31 mouse cellular contexts compared by ENCODE assay signal in genomic region chr4:138734105-138734504, GRCm38 (mm10). TPM values are rescaled to one million over a fixed set of nuclear protein-coding genes. Genes with fewer than 3 reads are reported as not detected.
DNase-seq lines count a peak whose midpoint lies in the region; ATAC-seq and TF ChIP-seq lines count a peak whose summit lies in the region.
"Had no signal": no experiment of that assay in that cellular context is flagged by ENCODE, and none has a peak within 500 bp of the region (broad histone marks: within the 10 kb centered on the region; RNA-seq: fewer than 3 reads in every experiment).

No protein-coding gene starts in this region.

- no peaks in the 10 kb centered on the region for H3K27me3 ChIP-seq in kidney, adult 2 months (replicated peaks; ENCODE audit: control insufficient read depth, insufficient read depth, low read length)
- H3K27me3 ChIP-seq in kidney, embryonic 15.5 days: no peaks in the 10 kb centered on the region
- H3K27me3 ChIP-seq: embryonic facial prominence, embryonic 15.5 days; heart, embryonic 13.5 days; stomach, embryonic 15.5 days had no signal

- no peak overlapping the region for H3K4me3 ChIP-seq in kidney, adult 2 months (ENCODE audit: insufficient read depth, low read depth, low read length)
- no peak overlapping the region for H3K4me3 ChIP-seq in kidney, embryonic 15.5 days (replicated peaks)
- H3K4me3 ChIP-seq: embryonic facial prominence, embryonic 15.5 days; forebrain, embryonic 12.5 days; heart, embryonic 13.5 days; midbrain, embryonic 10.5 days; stomach, embryonic 15.5 days had no signal

- H3K27ac ChIP-seq in kidney, adult 2 months (ENCODE audit: insufficient read depth, low read depth, low read length): no peak overlapping the region
- H3K27ac ChIP-seq in kidney, embryonic 15.5 days: no peak overlapping the region
- H3K27ac ChIP-seq: embryonic facial prominence, embryonic 15.5 days; forebrain, embryonic 12.5 days; heart, embryonic 13.5 days; liver, embryonic 14.5 days; midbrain, embryonic 10.5 days; stomach, embryonic 15.5 days had no signal

- no peak for ATAC-seq in kidney, embryonic 15.5 days (replicated peaks; ENCODE audit: low FRiP score)
- ATAC-seq: hindbrain, embryonic 16.5 days; midbrain, embryonic 16.5 days had no signal

- WGBS in kidney, adult 2 months: 57% methylated on average over 7 of the region's 7 CpGs
- 44% methylated on average over 7 of the region's 7 CpGs for WGBS in kidney, embryonic 15.5 days

- H3K36me3 ChIP-seq in kidney, adult 2 months (ENCODE audit: control insufficient read depth, insufficient read depth, low read length): no peaks in the 10 kb centered on the region
- no peaks in the 10 kb centered on the region for H3K36me3 ChIP-seq in kidney, embryonic 15.5 days
- H3K36me3 ChIP-seq: embryonic facial prominence, embryonic 15.5 days; forebrain, embryonic 12.5 days; heart, embryonic 13.5 days; midbrain, embryonic 10.5 days; stomach, embryonic 15.5 days had no signal

- TF ChIP-seq POLR2A in kidney, adult 2 months (IDR thresholded peaks at IDR 0.05; ENCODE audit: low read depth, low read length): no peak

- no peaks in the 10 kb centered on the region; the same call in 1 of the 2 replicates for H3K4me1 ChIP-seq in kidney, adult 2 months (ENCODE audit: control insufficient read depth, insufficient read depth, low read length)
- H3K4me1 ChIP-seq in kidney, embryonic 15.5 days: peaks cover 29% of the 10 kb centered on the region

- DNase-seq in adrenal gland, adult 2 months: peak; percentile 34
- no peak for DNase-seq in adrenal gland, adult 18-20 months (ENCODE audit: low spot score in 2 of 2)
- peak; percentile 71 for DNase-seq in kidney, adult 2 months
- DNase-seq in kidney, adult 8-10 months: peak; percentile 36 to 44
- peak; percentile 56 to 76 for DNase-seq in kidney, postnatal 25 days
- no peak for DNase-seq in cerebellum, adult 18-20 months
- DNase-seq: adrenal gland, postnatal 36 days; cerebellum, adult 2 months; cerebellum, postnatal 14 days; gastrocnemius, postnatal 10 days; heart, postnatal 10 days; layer of hippocampus, postnatal 36 days; liver; lung, adult 2 months; right cerebral cortex, postnatal 25 days had no signal

- no peak overlapping the region for H3K9ac ChIP-seq in kidney, embryonic 15.5 days
- H3K9ac ChIP-seq: embryonic facial prominence, embryonic 15.5 days; forebrain, embryonic 12.5 days; heart, embryonic 13.5 days; liver, embryonic 14.5 days; stomach, embryonic 15.5 days had no signal

- no peak overlapping the region for H3K4me2 ChIP-seq in kidney, embryonic 15.5 days
- H3K4me2 ChIP-seq: embryonic facial prominence, embryonic 15.5 days; forebrain, embryonic 12.5 days; heart, embryonic 13.5 days; stomach, embryonic 15.5 days had no signal

- no peaks in the 10 kb centered on the region for H3K9me3 ChIP-seq in kidney, embryonic 15.5 days (replicated peaks)
- H3K9me3 ChIP-seq: embryonic facial prominence, embryonic 15.5 days; forebrain, embryonic 12.5 days; heart, embryonic 13.5 days; midbrain, embryonic 10.5 days; stomach, embryonic 15.5 days had no signal

- no peak for TF ChIP-seq CTCF in kidney, adult 2 months (conservative IDR thresholded peaks at IDR 0.05; ENCODE audit: insufficient read depth, insufficient read length, low read depth, low read length)

RNA-seq across cellular contexts. Expression of gene Ubxn10, which starts 2.9 kb away (rescaled TPM):
- 1 to 10 TPM in 1 of 2 experiments, under 1 TPM in 1; 0.52 to 1.6 TPM for total RNA-seq in adrenal gland, adult 2 months (2021)
- 1.9 and 2.0 TPM in 2 replicates for polyA plus RNA-seq in adrenal gland, adult 2 months (2012; rRNA removed)
- under 1 TPM; 0.70 to 0.99 TPM for total RNA-seq in adrenal gland, adult 18-20 months (2021)
- 5.6 and 6.8 TPM in 2 replicates for polyA plus RNA-seq in kidney, adult 2 months (2012; rRNA removed)
- 1.0 and 1.8 TPM in 2 replicates for polyA plus RNA-seq in kidney, embryonic 15.5 days (2015; fragmentation: Nextera tagmentation; extraction: Ambion mirVana)
- total RNA-seq: CH12.LX; hematopoietic stem cell, adult 5-6 weeks; neutrophil, adult 5-6 weeks had no signal
- polyA plus RNA-seq: C2C12 had no signal

RNA-seq across cellular contexts. Expression of gene Pla2g2c, which starts 9.5 kb away (rescaled TPM):
- total RNA-seq in adrenal gland, adult 2 months (2021): under 1 TPM in 1 of 2 experiments, not detected in 1; 0.24 TPM
- 0.30 and 0.32 TPM in 2 replicates for polyA plus RNA-seq in adrenal gland, adult 2 months (2012; rRNA removed)
- under 1 TPM in 1 of 2 experiments, not detected in 1; 0.19 TPM for total RNA-seq in adrenal gland, adult 18-20 months (2021)
- polyA plus RNA-seq in kidney, adult 2 months (2012; rRNA removed): 0.87 and 1.2 TPM in 2 replicates
- 0.33 and 0.45 TPM in 2 replicates for polyA plus RNA-seq in kidney, embryonic 15.5 days (2015; fragmentation: Nextera tagmentation; extraction: Ambion mirVana)
- total RNA-seq: CH12.LX; heart, postnatal 10 days; hematopoietic stem cell, adult 5-6 weeks; neutrophil, adult 5-6 weeks had no signal
- polyA plus RNA-seq: C2C12 had no signal

RNA-seq across cellular contexts. Expression of gene Pla2g2f, which starts 23.3 kb away (rescaled TPM):
- 10 to 100 TPM; 20.6 to 34.4 TPM for total RNA-seq in adrenal gland, adult 2 months (2021)
- 54.0 and 67.7 TPM in 2 replicates for polyA plus RNA-seq in adrenal gland, adult 2 months (2012; rRNA removed)
- total RNA-seq in adrenal gland, adult 18-20 months (2021): 10 to 100 TPM; 27.9 to 38.5 TPM
- polyA plus RNA-seq in kidney, adult 2 months (2012; rRNA removed): 0.03 TPM in 1 of 2 replicates, not detected in the other
- polyA plus RNA-seq in kidney, embryonic 15.5 days (2015; fragmentation: Nextera tagmentation; extraction: Ambion mirVana): 0.19 and 0.93 TPM in 2 replicates
- total RNA-seq: CH12.LX; gastrocnemius, postnatal 10 days; hematopoietic stem cell, adult 5-6 weeks; neutrophil, adult 5-6 weeks had no signal
- polyA plus RNA-seq: C2C12; forebrain, embryonic 12.5 days; gonadal fat pad, adult 2 months; heart, embryonic 13.5 days; midbrain, embryonic 16.5 days had no signal

RNA-seq across cellular contexts. Expression of gene Pla2g2d, which starts 41.4 kb away (rescaled TPM):
- 1 to 10 TPM; 2.3 to 2.9 TPM for total RNA-seq in adrenal gland, adult 2 months (2021)
- polyA plus RNA-seq in adrenal gland, adult 2 months (2012; rRNA removed): 1.3 and 1.4 TPM in 2 replicates
- 1 to 10 TPM; 1.3 to 2.5 TPM for total RNA-seq in adrenal gland, adult 18-20 months (2021)
- 0.64 and 8.4 TPM in 2 replicates for polyA plus RNA-seq in kidney, adult 2 months (2012; rRNA removed)
- 0.21 TPM in 1 of 2 replicates, not detected in the other for polyA plus RNA-seq in kidney, embryonic 15.5 days (2015; fragmentation: Nextera tagmentation; extraction: Ambion mirVana)
- total RNA-seq: CH12.LX; ES-E14; gastrocnemius, postnatal 10 days; heart, postnatal 10 days; hematopoietic stem cell, adult 5-6 weeks; neutrophil, adult 5-6 weeks had no signal
- polyA plus RNA-seq: C2C12; forebrain, embryonic 12.5 days; heart, embryonic 13.5 days; limb, embryonic 11.5 days; liver, embryonic 14.5 days had no signal

Comparison
In these comparisons a context has a peak if more than half of its experiments do, and no peak if none do; other contexts are left out.
1. DNase-seq: peak in adrenal gland, adult 2 months (single experiment), kidney, adult 2 months (single experiment), kidney, adult 8-10 months (2 of 2) and kidney, postnatal 25 days (2 of 2); none in adrenal gland, adult 18-20 months (0 of 2) and cerebellum, adult 18-20 months (0 of 2).
2. RNA of gene Pla2g2f, which starts 23.3 kb away (polyA plus RNA-seq): 54.0 to 67.7 TPM in adrenal gland, adult 2 months; 0.19 to 0.93 TPM in kidney, embryonic 15.5 days and 0.03 TPM in kidney, adult 2 months; every median in the first group is over 10 times any median in the second.